Mouse (Mus musculus) heart, postnatal 0 days (tissue): ENCODE results near the gene Gak.

Experiments
- CTCF ChIP-seq: IDR thresholded peaks from 2 replicates; pipeline ENCODE4 v1.5.1; 2016; ENCODE audit warnings: antibody characterized with exemption, control low read depth, low read depth
- EP300 ChIP-seq: IDR thresholded peaks from 2 replicates; pipeline ENCODE4 v1.6.1; 2016; ENCODE audit warnings: antibody characterized with exemption, low read depth

GRCm38 (mm10) chr5:108599923-108600322 lies 29.6 kb downstream of the Gak start:
- TF ChIP-seq EP300: no peak
- no peak for TF ChIP-seq CTCF
